Mouse (Mus musculus) heart, adult 18-20 months (tissue): ENCODE measurements around the gene Ugt1a6b. TPM values are rescaled to one million over a fixed set of nuclear protein-coding genes. Genes with fewer than 3 reads are reported as not detected.

Experiments used
- DNase-seq, 2 experiments: peaks; one replicate each; pipeline ENCODE4 v3.0.0; 2021 to 2022; ENCODE audit warnings: mixed read lengths in 1 of 2
- total RNA-seq, 2 experiments: library from RNA; stranded (reverse); gene quantifications; 2 replicates each; pipeline ENCODE4 v1.2.3; 2021

Ugt1a6b gene
- total RNA-seq, 2 experiments from 2014 or later, result 0.72 to 1.3 TPM

DNA sequence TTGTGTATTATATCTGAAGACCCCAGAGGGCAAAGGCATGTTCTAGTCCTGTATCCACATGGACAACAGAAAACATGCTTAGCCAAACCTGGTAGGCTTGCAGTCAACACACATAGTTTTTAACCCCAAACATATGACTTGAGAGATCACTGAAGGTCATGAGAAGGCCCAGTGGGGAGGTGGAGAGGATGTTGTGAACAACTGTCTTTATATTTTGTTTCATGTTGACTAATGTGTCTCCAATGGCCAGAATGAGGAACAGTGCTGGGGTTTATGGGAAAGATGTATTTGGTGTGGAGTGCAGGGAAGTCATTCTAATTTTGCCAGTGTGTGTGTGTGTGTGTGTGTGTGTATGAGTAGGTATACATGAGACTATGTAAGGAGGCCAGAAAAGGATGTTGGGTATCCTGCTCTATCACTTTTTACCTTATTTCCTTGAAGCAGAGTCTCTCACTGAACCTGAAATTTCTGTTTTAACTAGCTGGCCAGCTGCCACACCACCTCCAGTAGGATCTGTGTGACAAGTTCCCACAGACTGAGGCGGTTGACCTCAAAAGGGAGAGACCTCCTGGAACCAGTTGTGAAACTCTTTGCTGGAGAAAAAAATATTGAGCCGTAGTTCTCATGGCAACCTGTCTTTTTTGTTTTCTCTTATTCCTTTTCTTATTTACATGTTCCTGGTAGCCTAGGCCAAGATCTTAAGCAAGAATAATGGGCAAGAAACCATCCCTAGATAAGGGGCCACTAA is 121.2 kb downstream of the Ugt1a6b start:
- DNase-seq, result peak; percentile 29 to 49

DNA sequence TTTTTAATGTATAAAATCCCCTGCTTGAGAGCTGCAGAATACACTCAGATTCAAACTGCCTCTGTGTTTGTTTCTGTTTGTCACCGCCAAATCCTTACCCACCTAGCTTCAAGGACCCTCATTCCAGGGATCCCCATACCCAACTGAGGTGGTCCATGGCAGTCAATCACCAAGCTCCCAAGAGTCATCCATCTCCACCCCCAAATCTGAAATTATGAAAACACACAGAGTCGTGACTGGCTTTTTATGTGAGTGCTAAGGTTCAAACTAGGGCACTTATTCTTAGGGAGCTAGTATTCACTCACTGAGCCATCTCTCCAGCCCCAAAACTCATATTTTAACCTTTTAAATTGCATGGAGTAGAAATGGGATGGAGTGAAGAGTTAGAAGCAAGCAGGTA is 122.2 kb downstream of the Ugt1a6b start:
- DNase-seq, result peak in 1 of 2 experiments; percentile 14

DNA sequence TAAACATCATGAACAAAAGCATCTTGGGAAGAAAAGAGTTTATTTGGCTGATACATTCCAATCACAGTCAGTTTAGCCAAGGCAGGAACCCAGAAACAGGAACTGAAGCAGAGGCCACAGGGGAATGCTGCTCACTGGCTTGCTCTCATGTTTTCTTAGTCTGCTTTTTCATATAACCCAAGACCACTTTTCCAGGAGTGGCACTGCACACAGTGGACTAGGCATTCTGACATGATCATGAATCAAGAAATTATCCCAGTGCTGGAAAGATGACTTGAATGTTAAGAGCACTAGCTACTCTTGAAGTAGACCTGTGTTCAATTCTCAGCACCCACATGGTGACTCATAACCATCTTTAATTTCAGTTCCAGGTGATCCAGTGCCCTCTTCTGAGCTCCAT is 122.7 kb downstream of the Ugt1a6b start:
- peak; percentile 3 to 14 for DNase-seq

DNA sequence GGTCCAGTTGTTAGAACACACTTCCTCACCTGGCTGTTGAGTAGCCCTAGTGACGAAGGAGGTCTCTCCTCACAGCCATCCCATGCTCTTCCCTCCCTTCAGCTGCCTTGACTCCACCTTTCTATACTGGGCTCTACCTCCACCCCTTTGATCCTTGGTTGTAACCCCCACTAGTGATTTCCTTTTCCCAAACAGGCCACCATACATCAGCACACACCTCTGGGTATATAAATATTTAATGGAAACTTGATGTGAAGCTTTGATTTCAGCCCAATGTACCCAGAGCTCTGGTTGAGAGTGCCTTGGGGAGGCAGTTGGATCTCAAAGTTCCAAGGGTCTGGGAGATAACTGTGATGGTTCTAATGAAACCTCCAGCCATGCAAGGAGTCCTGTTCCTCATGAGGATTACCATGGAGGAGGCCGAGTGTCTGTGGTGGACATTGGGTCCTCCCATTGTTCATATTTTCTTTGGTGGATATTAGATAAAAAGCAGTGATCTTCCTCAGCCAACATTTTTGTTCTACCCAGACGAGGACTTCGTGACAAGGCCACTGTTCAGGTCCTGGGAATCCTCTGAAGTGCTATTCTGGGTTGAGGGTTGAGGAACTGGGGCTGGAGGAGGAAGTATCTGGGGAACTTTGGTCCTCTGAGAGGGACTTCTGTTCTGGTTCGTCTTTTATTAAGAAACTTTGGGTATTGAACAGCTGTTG is 123.8 kb downstream of the Ugt1a6b start, which contains the start of gene Mroh2a:
Gene Mroh2a, plus strand, starts transcription at position 317 of the 710 bp plus-strand sequence.
- DNase-seq, result peak; percentile 45 to 78

DNA sequence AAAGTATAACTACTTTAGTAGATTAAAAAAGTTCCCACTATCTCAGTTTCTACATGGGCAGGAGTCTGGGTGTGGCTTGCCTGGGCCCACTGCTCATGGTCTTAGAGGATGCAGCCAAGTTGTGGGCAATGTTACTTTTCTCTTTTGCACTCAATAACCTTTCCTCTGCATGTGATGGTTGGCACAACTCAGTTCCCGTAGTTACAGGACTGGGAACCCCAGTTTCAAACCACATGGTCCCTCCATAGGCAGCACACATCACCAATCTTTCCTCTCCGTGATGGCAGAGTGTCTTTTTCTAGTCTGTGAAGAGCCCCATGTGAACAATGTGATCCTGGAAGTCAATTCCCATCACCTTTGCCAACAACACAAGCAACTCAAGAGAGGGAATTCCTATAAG is 124.4 kb downstream of the Ugt1a6b start:
- peak; percentile 22 to 24 for DNase-seq

DNA sequence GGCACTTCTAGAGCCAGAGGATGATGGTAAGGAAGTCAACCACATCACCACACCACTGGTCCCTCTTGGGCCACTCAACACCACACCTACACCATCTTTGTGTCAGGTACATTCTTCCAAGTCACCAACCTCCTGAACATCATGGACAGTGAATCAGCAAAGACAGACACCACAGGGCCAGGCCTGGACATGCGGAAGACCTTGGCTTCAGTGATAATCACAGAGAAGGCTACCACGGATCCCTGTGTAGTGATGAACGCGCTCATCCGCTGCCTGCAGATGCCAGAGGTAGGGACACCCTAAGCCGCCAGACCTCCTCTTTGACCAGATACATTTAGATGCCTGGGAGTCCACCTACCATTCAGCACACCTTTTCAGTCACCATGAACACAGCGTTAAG is 125.1 kb downstream of the Ugt1a6b start:
- peak; percentile 6 to 16 for DNase-seq

DNA sequence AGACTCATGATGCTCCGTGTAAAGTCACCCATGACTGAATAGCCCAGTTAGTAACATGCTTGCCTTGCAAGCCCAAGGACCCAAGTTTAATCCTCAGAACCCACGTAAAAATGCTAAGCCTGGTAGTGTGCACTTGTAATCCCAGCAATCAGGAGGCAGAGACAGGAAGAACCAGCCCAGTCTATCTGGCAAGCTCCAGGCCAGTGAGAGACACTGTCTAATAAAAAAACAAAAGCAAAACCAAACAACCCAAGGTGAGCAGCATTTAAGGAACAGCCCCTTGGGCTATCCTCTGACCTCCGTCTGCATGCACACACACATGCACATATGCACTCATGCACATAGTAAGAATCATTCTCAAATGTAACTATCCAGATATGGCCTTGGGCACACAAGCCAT is 126.5 kb downstream of the Ugt1a6b start:
- DNase-seq, result no peak

DNA sequence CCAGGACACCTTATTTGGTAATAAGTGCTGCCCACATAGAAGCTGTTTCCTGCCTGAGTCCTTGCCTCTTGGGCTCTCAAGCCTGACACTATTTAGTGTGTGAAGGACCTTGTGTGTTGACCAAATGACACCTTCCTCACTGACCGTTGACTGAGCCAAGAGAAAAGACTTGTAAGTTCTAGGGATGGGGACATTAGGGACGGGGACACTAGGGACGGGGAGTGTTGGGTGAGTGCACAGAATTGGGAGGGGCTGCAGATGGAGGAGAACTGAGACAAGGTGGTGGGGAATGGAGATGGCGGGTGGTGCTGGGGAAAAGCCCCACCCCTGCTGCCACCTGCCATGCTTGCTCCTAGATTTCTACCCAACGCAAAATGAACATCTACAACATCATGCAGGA is 126.9 kb downstream of the Ugt1a6b start:
- DNase-seq, result no peak

DNA sequence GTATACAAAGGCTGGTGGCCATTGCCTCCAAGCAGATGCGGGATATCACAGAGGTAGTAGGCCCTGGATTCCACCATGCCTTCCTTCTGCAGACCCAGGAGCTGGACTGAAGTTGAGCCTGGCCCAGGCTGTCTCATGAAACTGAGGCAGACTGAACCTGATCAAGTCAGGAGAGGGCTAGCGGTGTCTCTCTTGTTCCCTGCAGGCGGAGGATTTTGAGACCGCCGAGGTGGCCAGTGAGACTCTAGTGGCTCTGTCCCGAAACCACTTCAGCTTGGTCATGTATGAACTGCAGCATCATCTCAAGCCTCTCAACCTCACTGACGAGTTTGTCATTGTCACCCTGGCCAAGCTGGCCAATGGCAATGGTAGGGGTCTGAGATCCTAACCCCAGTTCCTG is 127.4 kb downstream of the Ugt1a6b start:
- DNase-seq, result no peak

DNA sequence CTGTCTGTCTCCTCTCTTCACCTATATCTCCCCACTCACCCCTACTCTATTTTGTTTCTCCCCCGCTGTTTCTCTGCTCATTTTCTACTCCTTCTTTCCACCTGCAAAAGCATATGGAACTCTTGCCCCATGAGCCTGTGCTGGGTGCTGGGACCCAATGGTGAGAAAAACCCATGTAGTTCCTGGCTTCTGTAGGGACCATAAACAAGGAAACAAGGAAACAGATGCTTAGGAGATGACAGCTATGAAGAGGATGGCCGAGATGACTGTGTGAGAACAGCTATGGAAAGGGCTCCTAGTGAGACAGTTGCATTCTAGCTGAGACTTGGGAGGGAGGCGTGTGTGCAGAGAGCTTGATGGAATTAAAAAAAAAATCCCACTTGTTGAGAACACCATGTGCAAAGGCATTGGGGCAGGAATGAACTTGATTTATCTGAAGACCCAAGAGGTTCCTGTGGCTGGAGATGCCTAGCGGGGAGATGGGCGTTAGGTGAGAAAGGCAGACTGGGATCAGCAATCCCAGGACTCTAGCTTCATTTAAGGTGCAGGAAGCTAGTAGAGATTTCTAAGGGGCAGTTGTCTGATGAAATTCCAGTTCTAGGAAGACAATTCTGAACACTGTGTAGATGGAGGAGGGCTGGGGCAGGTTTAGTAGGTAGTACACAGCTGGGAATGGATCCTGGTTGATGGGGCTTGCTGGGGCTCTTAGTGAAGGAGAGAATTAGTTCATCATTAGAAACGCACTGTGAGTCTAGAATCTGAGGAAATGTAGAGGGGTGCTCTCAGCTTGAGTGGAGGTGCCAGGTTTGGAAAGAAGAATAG is 128.1 kb downstream of the Ugt1a6b start:
- no peak for DNase-seq

DNA sequence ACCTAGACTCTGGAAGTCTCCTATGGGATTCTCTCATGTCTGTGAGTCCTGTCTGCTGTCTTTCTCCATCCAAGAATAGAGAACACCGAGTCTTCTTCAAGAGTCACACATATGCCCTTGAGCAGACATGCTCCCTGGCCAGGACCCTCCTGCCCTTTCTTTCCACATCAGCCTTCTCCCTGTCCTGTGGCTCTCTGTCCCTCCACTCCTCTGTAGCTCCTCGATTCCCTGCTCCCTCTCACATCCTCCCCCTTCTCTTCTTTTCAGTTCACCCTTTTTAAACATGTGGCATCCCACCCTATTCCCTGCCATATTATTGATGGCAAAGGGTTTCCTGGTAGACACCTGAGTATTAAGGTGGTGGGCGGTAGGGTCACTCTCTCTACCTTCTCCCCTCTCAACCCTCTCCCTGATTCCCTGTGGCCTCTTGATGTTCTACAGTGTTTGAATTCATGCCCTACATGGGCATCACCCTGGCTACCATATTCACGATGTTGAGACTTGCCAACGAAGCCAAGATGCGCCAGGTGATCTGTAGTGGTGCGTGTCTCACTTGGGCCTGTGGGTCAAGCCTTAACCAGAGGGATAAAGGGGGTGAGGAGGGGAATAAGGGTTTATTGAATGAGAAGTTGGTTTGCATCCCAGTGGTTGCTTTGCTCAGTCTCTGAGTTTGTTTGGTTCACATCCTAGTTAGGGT is 128.9 kb downstream of the Ugt1a6b start:
- DNase-seq, result no peak

DNA sequence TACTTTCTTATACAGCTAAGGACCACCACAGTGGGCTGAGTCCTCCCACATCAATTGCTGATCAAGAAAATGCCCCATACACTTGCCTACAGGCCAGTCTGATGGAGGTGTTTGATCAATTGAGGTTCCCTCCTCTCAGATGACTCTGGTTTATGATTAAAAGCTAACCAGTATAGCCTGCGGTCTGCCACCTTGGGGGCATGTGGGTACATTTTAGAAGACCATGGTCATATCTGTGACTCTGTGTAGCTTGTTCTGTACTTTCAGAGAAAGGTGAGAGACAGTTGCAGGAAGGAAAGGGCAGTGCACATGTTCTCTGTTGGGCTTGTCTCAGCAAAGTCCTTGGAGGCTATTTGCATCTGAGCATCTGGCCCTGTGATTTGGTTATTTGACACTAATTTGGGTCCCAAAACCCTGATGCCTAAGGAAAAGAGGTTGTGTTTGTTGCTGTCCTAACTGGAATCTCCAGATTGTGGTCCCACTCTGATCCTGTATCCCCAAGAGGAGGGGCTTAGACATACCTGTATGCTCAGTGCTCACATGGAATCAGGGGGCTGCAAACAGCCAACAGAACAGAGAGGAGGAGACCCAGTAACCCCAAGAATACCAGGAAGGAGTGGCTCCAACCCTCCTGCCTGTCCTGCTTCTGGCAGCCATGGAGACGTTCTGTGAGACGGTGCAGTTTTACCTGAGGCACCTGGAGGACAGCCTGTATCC is 129.8 kb downstream of the Ugt1a6b start:
- DNase-seq, result no peak

DNA sequence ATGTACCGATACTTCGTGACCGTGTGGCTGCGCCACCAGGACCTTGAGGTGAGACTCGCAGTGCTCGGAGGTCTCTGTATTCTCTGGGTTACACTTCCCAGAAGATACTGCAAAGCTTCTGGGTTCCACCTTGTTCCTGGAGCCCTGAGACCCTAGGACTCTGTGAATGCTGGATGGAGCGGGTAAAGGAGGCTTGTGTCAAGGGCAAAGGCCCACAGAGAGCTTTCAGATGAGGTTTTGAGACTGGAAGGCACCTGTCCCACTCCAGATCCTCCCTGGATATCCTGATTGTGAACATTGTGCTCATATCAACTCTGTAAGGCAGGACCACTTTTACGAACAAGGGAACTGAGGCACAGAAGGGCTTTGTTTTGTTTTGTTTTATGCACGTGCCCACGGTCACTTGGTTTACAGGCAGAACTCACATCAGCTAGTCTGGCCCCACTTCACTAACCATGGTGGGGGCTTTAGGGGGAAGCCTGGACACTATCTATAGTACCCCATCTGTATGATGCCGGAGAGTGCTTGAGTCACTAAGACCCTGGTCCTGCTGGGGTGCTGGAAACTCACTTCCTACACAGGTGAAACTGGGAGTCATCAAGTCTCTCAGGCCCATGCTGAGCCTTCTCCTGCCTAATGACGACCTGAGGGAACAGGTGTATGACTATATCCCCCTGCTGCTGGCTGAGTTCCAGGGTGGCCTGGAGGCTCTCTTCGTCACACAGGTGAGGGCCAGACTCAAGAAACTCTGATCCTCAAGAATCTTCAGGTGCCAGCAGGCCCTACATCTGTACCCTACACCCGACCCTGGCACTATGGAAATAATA is 130.6 kb downstream of the Ugt1a6b start:
- no peak for DNase-seq

DNA sequence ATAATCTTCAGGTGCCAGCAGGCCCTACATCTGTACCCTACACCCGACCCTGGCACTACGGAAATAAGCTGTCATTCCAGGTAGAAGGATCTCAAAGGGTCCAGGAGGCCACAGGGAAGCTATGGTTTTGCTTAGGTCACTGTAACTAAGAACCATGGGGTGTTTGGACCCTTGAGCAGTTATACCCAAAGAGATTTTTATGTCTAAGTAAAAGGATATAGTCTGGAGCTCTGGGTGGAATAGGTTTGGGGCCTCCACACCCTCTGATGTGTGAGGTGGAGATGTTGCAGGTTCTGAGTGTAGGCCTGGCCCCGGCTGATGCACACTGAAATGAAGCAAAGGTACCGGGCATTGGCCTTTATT is 131.2 kb downstream of the Ugt1a6b start:
- no peak for DNase-seq

DNA sequence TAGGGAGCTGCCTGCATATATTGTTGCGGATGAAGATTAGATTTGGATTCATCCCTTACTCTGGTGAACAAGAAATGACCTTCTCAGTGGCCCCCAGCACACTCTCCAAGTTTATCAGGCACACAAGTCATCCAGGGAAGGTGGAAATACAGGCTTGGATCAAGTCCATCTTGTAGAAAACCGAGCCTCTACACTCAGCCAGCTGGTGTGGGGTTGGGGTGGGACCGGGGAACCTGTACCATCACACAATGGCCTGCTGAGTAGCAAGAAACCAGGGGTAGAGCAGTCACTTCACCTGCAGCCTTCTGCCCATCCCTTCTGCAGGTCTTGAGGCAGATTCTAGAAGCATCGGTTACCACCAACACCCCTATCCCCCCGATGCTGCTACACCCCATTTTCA is 131.6 kb downstream of the Ugt1a6b start:
- no peak for DNase-seq

DNA sequence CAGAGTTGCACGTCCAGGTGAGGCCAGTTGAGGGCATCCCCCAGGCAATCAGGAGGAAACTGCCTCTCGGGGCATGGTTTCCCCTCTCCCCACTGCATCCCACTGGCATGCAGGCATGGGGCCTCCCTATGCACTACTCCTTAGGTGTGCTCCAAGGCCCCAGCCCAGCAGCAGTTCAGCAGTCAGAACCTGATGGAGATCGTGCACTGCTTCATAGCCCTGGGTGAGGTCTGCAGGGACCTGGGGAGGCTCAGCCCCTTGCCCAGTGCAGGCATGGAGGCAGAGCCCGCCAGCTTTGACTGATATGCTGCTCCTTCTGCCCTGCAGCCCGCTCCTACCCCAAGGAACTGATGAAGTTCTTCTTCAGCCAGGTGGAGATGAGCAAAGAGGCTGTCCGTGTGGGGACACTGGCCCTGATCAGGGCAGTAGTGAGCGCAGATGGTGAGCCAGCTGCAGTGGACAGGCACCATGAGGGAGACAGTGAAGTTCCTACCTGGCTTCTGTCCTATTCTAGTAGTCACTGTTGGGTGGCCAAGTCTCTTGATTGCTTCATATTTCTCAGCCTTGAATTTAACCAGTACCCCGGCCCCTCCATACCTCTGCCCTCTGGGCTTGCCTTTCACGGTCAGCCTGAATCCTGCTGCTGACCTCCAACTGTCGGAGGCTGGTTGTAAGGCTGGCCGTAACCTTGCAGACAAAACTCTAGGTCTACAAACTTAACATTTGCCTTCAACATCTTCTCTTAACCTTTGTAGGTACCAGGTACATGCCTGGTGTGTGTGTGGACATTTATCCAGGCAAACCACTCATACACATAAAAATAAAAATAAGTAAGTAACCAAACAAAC is 132.2 kb downstream of the Ugt1a6b start:
- DNase-seq, result no peak

DNA sequence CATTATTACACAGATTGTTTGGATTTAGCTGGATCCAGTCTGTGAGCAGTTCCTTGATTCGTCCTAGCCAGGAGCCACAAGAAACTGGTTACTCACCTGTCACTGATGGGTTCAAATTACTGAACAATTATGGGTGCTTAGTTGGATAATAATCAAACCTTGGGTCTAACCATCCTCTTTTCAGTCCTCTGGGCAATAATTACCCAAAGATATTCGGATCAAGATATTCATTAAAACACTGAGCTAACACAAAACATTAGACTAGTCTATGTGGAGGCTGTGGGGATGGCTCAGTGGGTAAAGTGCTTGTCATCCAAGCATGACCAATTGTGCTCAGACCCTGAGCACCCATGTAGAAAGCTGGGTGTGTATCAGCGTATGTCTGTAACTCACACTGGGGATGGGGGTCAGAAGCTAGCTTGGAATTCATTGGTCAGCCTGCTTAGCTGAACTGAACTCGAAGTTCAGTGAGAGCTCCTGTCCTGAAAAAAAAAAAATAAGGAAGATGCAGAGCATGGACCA is 132.9 kb downstream of the Ugt1a6b start:
- no peak for DNase-seq

DNA sequence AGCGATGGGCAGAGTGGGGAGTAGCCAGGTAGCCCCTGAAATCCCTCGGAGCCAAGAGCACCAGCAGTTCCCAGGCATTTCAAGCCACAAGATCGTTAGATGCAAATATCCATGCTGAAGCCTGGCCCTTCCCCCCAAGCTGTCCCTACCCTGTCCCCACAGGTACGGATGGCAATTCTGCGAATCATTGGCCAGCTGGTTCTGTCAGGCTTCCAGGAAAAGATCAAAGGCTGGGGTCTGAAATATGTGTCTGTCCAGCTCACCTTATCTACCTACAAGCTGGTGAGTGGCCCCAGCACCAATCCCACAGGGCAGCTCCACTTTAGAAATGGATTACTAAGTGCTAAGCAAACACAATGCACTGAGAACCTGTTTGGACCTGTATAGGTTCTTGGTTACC is 134.3 kb downstream of the Ugt1a6b start:
- DNase-seq, result no peak

DNA sequence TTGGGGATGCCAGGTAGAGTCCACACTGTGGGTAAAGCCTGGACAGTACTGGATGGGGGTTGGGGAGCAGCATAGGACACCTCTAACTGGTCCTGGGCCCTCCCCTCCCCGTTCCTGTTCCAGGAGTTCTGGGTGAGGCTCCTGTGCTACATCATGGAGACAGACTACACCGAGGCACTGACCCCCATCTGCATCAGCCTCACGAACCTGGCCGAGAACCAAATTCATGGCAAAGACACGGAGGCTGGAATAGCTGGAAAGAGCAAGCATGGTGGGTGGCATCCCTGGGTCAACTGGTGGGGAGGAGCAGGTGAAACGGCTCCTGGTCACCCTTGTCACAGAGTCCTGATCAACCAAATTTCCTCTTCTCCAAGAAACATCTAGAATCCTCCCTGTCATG is 135.7 kb downstream of the Ugt1a6b start:
- DNase-seq, result no peak

DNA sequence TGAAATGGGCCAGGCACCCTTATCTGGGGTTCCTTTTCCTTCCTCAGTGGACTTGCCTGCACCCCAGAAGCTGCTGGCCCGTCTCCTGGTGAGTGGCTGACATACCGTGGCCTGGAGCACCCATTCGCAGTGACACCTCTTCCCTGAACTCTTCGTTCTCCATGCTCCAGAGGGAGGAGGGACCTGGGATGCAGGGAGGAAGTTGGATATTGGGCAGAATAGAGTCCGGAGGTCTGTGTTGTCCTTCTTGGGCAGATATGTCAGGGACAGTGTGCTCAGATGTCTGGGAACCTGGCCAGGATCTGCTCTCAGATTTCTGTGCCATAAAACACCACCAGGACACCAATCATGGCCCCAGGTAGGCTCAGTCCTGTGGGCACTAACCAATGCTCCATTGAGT is 137.0 kb downstream of the Ugt1a6b start:
- no peak for DNase-seq
